Mouse (Mus musculus) limb, embryonic 14.5 days (tissue): ENCODE results near the gene Gtpbp1. TPM values are rescaled to one million over a fixed set of nuclear protein-coding genes. Genes with fewer than 3 reads are reported as not detected.

Source experiments
- ATAC-seq: fragments of 200-750 bp; cut with Nextera tagmentation; 2 replicates; pipeline ENCODE4 v1.8.0; 2017; ENCODE audit warnings: low read depth, moderate number of reproducible peaks, moderate TSS enrichment; ENCODE audit not compliant: low FRiP score
- DNase-seq: peaks from one replicate; pipeline ENCODE4 v3.0.0-alpha.2; 2015; ENCODE audit warnings: low spot score
- H3K27ac ChIP-seq: fragments of 300-500 bp; sonication (generic); replicated peaks from 2 replicates; pipeline ENCODE4 v1.5.1; 2014; ENCODE audit warnings: low read depth, mild to moderate bottlenecking, low read length, moderate library complexity, mixed read lengths
- H3K27me3 ChIP-seq: fragments of 300-500 bp; sonication (generic); 2 replicates; pipeline ENCODE4 v1.6.1; 2014; ENCODE audit warnings: low read length, mixed read lengths; ENCODE audit not compliant: control insufficient read depth, insufficient read depth
- H3K36me3 ChIP-seq: fragments of 300-500 bp; sonication (generic); 2 replicates; pipeline ENCODE4 v1.6.1; 2014; ENCODE audit warnings: mild to moderate bottlenecking, low read length, moderate library complexity, mixed read lengths; ENCODE audit not compliant: control insufficient read depth, insufficient read depth
- H3K4me1 ChIP-seq: fragments of 300-500 bp; sonication (generic); 2 replicates; pipeline ENCODE4 v1.6.1; 2014; ENCODE audit warnings: antibody characterized with exemption, low read length, mixed read lengths; ENCODE audit not compliant: control insufficient read depth, insufficient read depth
- H3K4me2 ChIP-seq: fragments of 300-500 bp; sonication (generic); replicated peaks from 2 replicates; pipeline ENCODE4 v1.6.1; 2014; ENCODE audit warnings: low read depth, mild to moderate bottlenecking, low read length, moderate library complexity; ENCODE audit not compliant: severe bottlenecking
- H3K4me3 ChIP-seq: fragments of 300-500 bp; sonication (generic); replicated peaks from 2 replicates; pipeline ENCODE4 v1.5.1; 2014; ENCODE audit warnings: low read length
- H3K9ac ChIP-seq: fragments of 300-500 bp; sonication (generic); 2 replicates; pipeline ENCODE4 v1.6.1; 2014; ENCODE audit warnings: mild to moderate bottlenecking, low read depth, low read length, moderate library complexity; ENCODE audit not compliant: severe bottlenecking
- H3K9me3 ChIP-seq: fragments of 300-500 bp; sonication (generic); 2 replicates; pipeline ENCODE4 v1.6.1; 2016; ENCODE audit warnings: low read length; ENCODE audit not compliant: control insufficient read depth
- POLR2A ChIP-seq: fragments of 200-500 bp; IDR thresholded peaks from 2 replicates; pipeline ENCODE4 v1.8.0; 2012; ENCODE audit warnings: inconsistent platforms, mild to moderate bottlenecking, moderate library complexity, borderline replicate concordance; ENCODE audit not compliant: insufficient read depth, insufficient read length; ENCODE audit errors: extremely low read depth
- WGBS: fragments of 180-500 bp; shearing (Covaris S2); extraction: QIAGEN DNeasy Blood & Tissue Kit; methylation state at CpG from one replicate; pipeline ENCODE4 v1.1.7; 2014; 5-methylcytosine and 5-hydroxymethylcytosine counted together
- polyA plus RNA-seq, 2 experiments: library from polyadenylated mRNA; depleted of rRNA in 1 of 2; stranded (reverse) in 1 of 2; unstranded in 1 of 2; fragments of >200 nt; fragmentation: Nextera tagmentation in 1 of 2; extraction: Ambion mirVana in 1 of 2; gene quantifications; 2 replicates each; pipeline versions ENCODE4 v1.2.1 to v1.2.3; 2012 to 2014

The Gtpbp1 gene
- polyA plus RNA-seq, 2 experiments, result 32.6 to 39.6 TPM

DNA sequence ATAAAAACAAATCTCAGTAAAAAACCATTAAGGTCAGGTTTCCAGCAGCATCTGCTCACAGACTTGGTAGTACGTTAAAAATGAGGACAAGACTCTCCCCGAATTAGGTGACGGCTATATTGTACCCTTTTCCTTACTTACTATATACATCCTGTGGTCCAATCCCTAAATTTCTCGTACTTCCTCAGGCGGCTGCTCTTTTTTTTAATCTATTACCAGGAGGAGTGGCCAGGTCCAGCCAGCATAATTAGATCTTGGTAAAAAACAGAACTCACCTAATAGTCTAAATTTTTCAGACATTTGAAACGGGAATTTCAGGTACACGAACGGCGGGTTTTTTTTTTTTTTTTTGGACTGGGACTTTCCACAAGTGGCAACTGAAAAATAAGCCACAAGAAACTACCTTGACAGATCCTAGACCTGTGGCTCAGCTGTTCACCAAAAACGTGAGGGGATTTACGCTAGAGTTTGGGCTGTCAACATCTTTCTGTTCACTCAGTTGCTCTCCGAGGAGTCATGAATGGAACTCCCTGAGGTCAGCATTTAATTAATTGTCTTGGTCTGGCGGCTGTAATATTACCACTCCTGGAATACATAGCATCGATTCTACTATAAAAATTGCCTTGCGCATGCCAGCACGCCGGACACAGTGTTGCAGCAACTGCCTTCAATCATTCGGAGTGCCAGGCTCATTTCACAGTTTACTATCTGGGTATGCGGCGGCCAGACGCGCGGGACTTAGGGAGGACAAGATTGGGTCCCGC lies 801 bp upstream of the Gtpbp1 start:
- H3K4me1 ChIP-seq, result peaks cover 39% of the 10 kb centered on the region
- H3K4me3 ChIP-seq, result peak overlapping the region; percentile 90
- H3K4me2 ChIP-seq, result peak overlapping the region; percentile 72
- H3K27me3 ChIP-seq, result no peaks in the 10 kb centered on the region
- no peaks in the 10 kb centered on the region for H3K9me3 ChIP-seq
- peaks cover 6% of the 10 kb centered on the region for H3K36me3 ChIP-seq
- H3K9ac ChIP-seq, result no peak overlapping the region
- no peak for DNase-seq
- WGBS, result 11% methylated on average over 24 of the region's 24 CpGs
- TF ChIP-seq POLR2A, result no peak
- ATAC-seq, result no peak
- H3K27ac ChIP-seq, result no peak overlapping the region

DNA sequence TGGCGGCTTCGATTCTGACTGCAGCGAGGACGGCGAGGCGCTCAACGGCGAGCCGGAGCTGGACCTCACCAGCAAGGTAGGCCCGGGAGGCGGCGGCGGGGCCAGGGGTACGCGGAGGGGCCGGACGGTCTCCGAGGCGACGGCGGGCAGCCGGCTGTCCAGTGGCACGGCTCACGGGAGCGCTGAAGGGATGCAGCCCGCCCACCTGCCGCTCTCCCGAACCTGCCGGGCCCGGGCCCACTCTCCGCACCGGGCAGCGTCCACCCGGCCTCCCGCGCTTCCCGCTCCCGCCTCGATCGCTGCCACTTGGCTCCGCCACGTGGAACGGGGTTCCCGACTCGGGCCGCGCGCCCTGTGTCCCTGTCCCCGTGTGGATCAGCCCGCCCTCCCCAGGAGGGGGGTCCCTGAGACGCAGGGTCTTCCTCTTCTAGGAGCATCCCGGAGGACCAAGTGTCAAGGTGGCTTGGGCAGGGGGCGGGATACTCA lies 421 bp downstream of the Gtpbp1 start:
- no peak for TF ChIP-seq POLR2A
- Histone ChIP-seq H3K4me2 (peak overlapping the region; percentile 89), H3K4me3 (peak overlapping the region; percentile 90), H3K9ac (peak overlapping the region; percentile 87), H3K4me1 (peaks cover 27% of the 10 kb centered on the region), H3K36me3 (peaks cover 8% of the 10 kb centered on the region), H3K27ac (peak overlapping the region; percentile 84), H3K27me3 (no peaks in the 10 kb centered on the region), H3K9me3 (no peaks in the 10 kb centered on the region)
- ATAC-seq, result no peak; the same call in 1 of the 2 replicates
- WGBS, result 0% methylated on average over 24 of the region's 53 CpGs
- DNase-seq, result no peak

GRCm38 (mm10) chr15:79692334-79692733 lies 1.7 kb downstream of the Gtpbp1 start:
- TF ChIP-seq POLR2A, result no peak
- H3K4me1 ChIP-seq, result peaks cover 23% of the 10 kb centered on the region
- no peak overlapping the region for H3K4me3 ChIP-seq
- no peak for DNase-seq
- WGBS, result 53% methylated on average over 5 of the region's 5 CpGs
- H3K27ac ChIP-seq, result no peak overlapping the region
- H3K9me3 ChIP-seq, result no peaks in the 10 kb centered on the region
- no peak overlapping the region for H3K4me2 ChIP-seq
- no peak for ATAC-seq
- peaks cover 15% of the 10 kb centered on the region for H3K36me3 ChIP-seq
- H3K9ac ChIP-seq, result no peak overlapping the region
- no peaks in the 10 kb centered on the region for H3K27me3 ChIP-seq

GRCm38 (mm10) chr15:79693740-79694139 lies 3.1 kb downstream of the Gtpbp1 start:
- Histone ChIP-seq H3K9me3 (no peaks in the 10 kb centered on the region), H3K36me3 (peaks cover 15% of the 10 kb centered on the region), H3K4me1 (peaks cover 19% of the 10 kb centered on the region), H3K4me3 (no peak overlapping the region), H3K9ac (no peak overlapping the region), H3K4me2 (no peak overlapping the region), H3K27me3 (no peaks in the 10 kb centered on the region), H3K27ac (no peak overlapping the region)
- ATAC-seq (no peak), DNase-seq (no peak)
- TF ChIP-seq POLR2A, result no peak
- 79% methylated on average over 11 of the region's 11 CpGs for WGBS

DNA sequence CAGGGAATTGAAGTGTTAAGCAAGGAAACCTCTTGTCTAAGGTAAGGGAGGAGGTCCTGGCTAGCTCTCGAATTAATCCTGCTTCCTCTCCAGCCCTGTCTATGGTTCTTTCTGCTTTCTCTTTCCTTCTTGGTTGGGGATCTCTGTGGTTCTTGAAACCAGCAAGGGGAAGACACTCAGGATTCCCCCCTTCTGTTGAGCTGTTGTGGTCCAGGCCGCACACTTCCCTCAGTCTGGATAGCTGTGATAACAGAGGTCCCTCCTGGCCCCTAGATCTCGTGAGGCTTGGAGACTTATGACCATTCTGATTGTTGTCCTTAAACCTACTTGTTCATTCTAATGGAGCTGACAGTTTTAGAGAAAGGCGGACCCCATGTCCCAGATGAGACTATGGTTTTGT lies 3.9 kb downstream of the Gtpbp1 start:
- Histone ChIP-seq H3K9ac (no peak overlapping the region), H3K4me3 (no peak overlapping the region), H3K36me3 (peaks cover 19% of the 10 kb centered on the region), H3K4me1 (peaks cover 19% of the 10 kb centered on the region), H3K27me3 (no peaks in the 10 kb centered on the region), H3K9me3 (no peaks in the 10 kb centered on the region), H3K27ac (no peak overlapping the region), H3K4me2 (no peak overlapping the region)
- no peak for TF ChIP-seq POLR2A
- no peak for ATAC-seq
- no peak for DNase-seq
- 90% methylated on average over 4 of the region's 4 CpGs for WGBS

DNA sequence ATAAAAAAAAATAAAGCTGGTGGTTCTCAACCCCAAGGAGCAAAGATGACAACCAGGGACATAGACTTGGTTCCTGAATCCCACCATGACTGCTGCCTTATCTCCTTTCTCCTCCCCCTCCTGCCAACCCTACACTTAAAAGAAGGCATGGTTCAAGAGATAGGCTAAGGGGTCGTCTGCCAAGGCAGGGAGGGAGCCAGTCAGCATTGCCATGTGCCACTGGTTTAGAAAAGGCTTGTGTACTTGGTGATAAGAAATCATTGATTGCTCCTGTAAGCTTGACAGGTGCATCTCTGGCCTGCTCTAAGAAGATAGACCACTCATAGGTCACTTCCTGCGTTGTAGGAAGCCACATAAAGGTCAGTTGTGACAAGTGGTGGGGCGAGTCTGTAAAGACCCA lies 4.9 kb downstream of the Gtpbp1 start:
- ATAC-seq (no peak), DNase-seq (no peak)
- Histone ChIP-seq H3K36me3 (peaks cover 19% of the 10 kb centered on the region), H3K4me3 (no peak overlapping the region), H3K9ac (no peak overlapping the region), H3K9me3 (no peaks in the 10 kb centered on the region), H3K4me2 (no peak overlapping the region), H3K4me1 (peaks cover 17% of the 10 kb centered on the region), H3K27ac (no peak overlapping the region), H3K27me3 (no peaks in the 10 kb centered on the region)
- no peak for TF ChIP-seq POLR2A
- 69% methylated on average over 3 of the region's 3 CpGs for WGBS
